ENCODE assay signal across 23 mouse cellular contexts in the genomic region with DNA sequence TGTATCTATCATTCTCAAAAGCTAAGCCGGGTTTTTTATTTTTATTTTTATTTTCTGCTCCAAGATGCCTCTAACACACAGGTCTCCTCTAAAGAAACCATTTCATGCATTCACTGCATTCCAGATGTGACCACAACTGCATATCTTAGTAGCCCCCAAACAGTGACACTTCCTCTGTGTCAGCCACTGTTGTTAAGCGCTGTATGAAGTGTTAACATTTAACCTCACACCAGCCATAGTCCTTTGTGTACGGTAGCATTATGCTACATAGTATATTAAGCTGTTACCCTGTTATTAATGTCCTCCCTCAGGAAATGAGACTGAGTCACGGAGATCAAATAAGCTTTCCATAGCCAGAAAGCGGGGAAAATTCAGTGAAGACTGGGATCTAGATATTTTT.
DNase-seq lines count a peak whose midpoint lies in the region; ATAC-seq and TF ChIP-seq lines count a peak whose summit lies in the region.
"Had no signal": no experiment of that assay in that cellular context is flagged by ENCODE, and none has a peak within 500 bp of the region (broad histone marks: within the 10 kb centered on the region; RNA-seq: fewer than 3 reads in every experiment).

No protein-coding gene starts in this region.

- no peaks in the 10 kb centered on the region for H3K27me3 ChIP-seq in kidney, embryonic 16.5 days (ENCODE audit: insufficient read depth, low read length)
- no peaks in the 10 kb centered on the region for H3K27me3 ChIP-seq in kidney, adult 2 months (replicated peaks; ENCODE audit: control insufficient read depth, insufficient read depth, low read length)
- H3K27me3 ChIP-seq in lung, embryonic 14.5 days (ENCODE audit: insufficient read depth, low read length) = no peaks in the 10 kb centered on the region
- H3K27me3 ChIP-seq in C2C12 (ENCODE audit: control insufficient read depth, insufficient read depth, insufficient read length) = no peaks in the 10 kb centered on the region
- H3K27me3 ChIP-seq in myocyte (ENCODE audit: control insufficient read depth, insufficient read depth, insufficient read length) = no peaks in the 10 kb centered on the region
- H3K27me3 ChIP-seq in intestine, postnatal 0 days (replicated peaks; ENCODE audit: control insufficient read depth, insufficient read depth, low read length) = no peaks in the 10 kb centered on the region
- H3K27me3 ChIP-seq: embryonic facial prominence, embryonic 12.5 days; forebrain, embryonic 13.5 days; forebrain, embryonic 15.5 days had no signal

- DNase-seq in kidney, adult 2 months = no peak
- peak; percentile 2 for DNase-seq in lung, embryonic 14.5 days
- DNase-seq in lung, adult 18-20 months = no peak
- DNase-seq in left cerebral cortex, postnatal 10 days (ENCODE audit: extremely low spot score in 1 of 2, low spot score in 2 of 2) = no peak
- DNase-seq: adrenal gland, adult 8-10 months; adrenal gland, postnatal 14 days; adrenal gland, postnatal 36 days; B cell, adult 2 months; cerebellum, adult 11-12 months; cerebellum, adult 2 months; cerebellum, adult 9-10 months; cerebellum, postnatal 10 days; cerebellum, postnatal 25 days; forebrain, postnatal 0 days had no signal

- H3K79me2 ChIP-seq in C2C12 (ENCODE audit: control insufficient read depth, insufficient read depth) (no peaks in the 10 kb centered on the region), myocyte (ENCODE audit: control insufficient read depth, insufficient read depth) (no peaks in the 10 kb centered on the region)

- no peaks in the 10 kb centered on the region for H3K4me1 ChIP-seq in kidney, embryonic 16.5 days (ENCODE audit: insufficient read depth, low read length)
- H3K4me1 ChIP-seq in kidney, adult 2 months (ENCODE audit: control insufficient read depth, insufficient read depth, low read length) = no peaks in the 10 kb centered on the region
- no peaks in the 10 kb centered on the region for H3K4me1 ChIP-seq in lung, embryonic 14.5 days (ENCODE audit: insufficient read depth)
- H3K4me1 ChIP-seq in intestine, postnatal 0 days (replicated peaks; ENCODE audit: control insufficient read depth, insufficient read depth, low read length) = no peaks in the 10 kb centered on the region
- H3K4me1 ChIP-seq: embryonic facial prominence, embryonic 10.5 days; embryonic facial prominence, embryonic 12.5 days had no signal

- no peaks in the 10 kb centered on the region for H3K36me3 ChIP-seq in kidney, embryonic 16.5 days (ENCODE audit: insufficient read depth, low read length)
- no peaks in the 10 kb centered on the region for H3K36me3 ChIP-seq in kidney, adult 2 months (ENCODE audit: control insufficient read depth, insufficient read depth, low read length)
- no peaks in the 10 kb centered on the region for H3K36me3 ChIP-seq in lung, embryonic 14.5 days (ENCODE audit: insufficient read depth)
- H3K36me3 ChIP-seq in C2C12 (ENCODE audit: control insufficient read depth, insufficient read depth) = no peaks in the 10 kb centered on the region
- H3K36me3 ChIP-seq in myocyte (ENCODE audit: control insufficient read depth, insufficient read depth) = no peaks in the 10 kb centered on the region
- H3K36me3 ChIP-seq in intestine, postnatal 0 days (ENCODE audit: control insufficient read depth, insufficient read depth) = no peaks in the 10 kb centered on the region
- H3K36me3 ChIP-seq: embryonic facial prominence, embryonic 10.5 days; embryonic facial prominence, embryonic 12.5 days; forebrain, embryonic 15.5 days had no signal

- no peak overlapping the region for H3K27ac ChIP-seq in kidney, embryonic 16.5 days (ENCODE audit: low read length)
- no peak overlapping the region for H3K27ac ChIP-seq in kidney, adult 2 months (ENCODE audit: insufficient read depth, low read depth, low read length)
- no peak overlapping the region for H3K27ac ChIP-seq in lung, embryonic 14.5 days (ENCODE audit: low read depth)
- no peak overlapping the region for H3K27ac ChIP-seq in intestine, postnatal 0 days (ENCODE audit: low read depth, low read length)
- H3K27ac ChIP-seq: embryonic facial prominence, embryonic 10.5 days; embryonic facial prominence, embryonic 12.5 days; forebrain, embryonic 13.5 days; forebrain, embryonic 15.5 days had no signal

- H3K79me3 ChIP-seq in C2C12 (ENCODE audit: low read depth) = no peaks in the 10 kb centered on the region

- 54% methylated on average over 5 of the region's 5 CpGs for WGBS in kidney, embryonic 16.5 days
- 63% methylated on average over 5 of the region's 5 CpGs for WGBS in kidney, adult 2 months
- WGBS in lung, embryonic 14.5 days = 54% methylated on average over 5 of the region's 5 CpGs
- 70% methylated on average over 5 of the region's 5 CpGs for WGBS in intestine, postnatal 0 days

- intact Hi-C loops in left cerebral cortex, postnatal 10 days (cut with DNase I) = no loop called here

- H3K4me3 ChIP-seq in kidney, embryonic 16.5 days (ENCODE audit: low read length) = no peak overlapping the region
- no peak overlapping the region for H3K4me3 ChIP-seq in kidney, adult 2 months (ENCODE audit: insufficient read depth, low read depth, low read length)
- no peak overlapping the region for H3K4me3 ChIP-seq in lung, embryonic 14.5 days (ENCODE audit: low read depth, low read length)
- no peak overlapping the region for H3K4me3 ChIP-seq in C2C12 (ENCODE audit: insufficient read depth, poor library complexity, severe bottlenecking)
- no peak overlapping the region for H3K4me3 ChIP-seq in myocyte
- no peak overlapping the region for H3K4me3 ChIP-seq in intestine, postnatal 0 days (ENCODE audit: low read depth, low read length)
- H3K4me3 ChIP-seq: embryonic facial prominence, embryonic 10.5 days; embryonic facial prominence, embryonic 12.5 days; forebrain, embryonic 13.5 days; forebrain, embryonic 15.5 days had no signal

- no peak overlapping the region for H3ac ChIP-seq in C2C12 (ENCODE audit: control insufficient read depth, insufficient read length, low read depth)
- no peak overlapping the region for H3ac ChIP-seq in myocyte (ENCODE audit: control insufficient read depth, insufficient read length)

- TF ChIP-seq POLR2A in kidney, adult 2 months (IDR thresholded peaks at IDR 0.05; ENCODE audit: low read depth, low read length) = no peak
- TF ChIP-seq POLR2A in myocyte (IDR thresholded peaks at IDR 0.05; ENCODE audit: insufficient read length, low read depth) = no peak

- H3K4me2 ChIP-seq in kidney, embryonic 16.5 days (replicated peaks; ENCODE audit: low read depth, low read length) = no peak overlapping the region
- H3K4me2 ChIP-seq in lung, embryonic 14.5 days = no peak overlapping the region
- H3K4me2 ChIP-seq in myocyte (ENCODE audit: low read depth) = peak overlapping the region; percentile 58
- H3K4me2 ChIP-seq in intestine, postnatal 0 days (replicated peaks; ENCODE audit: low read depth) = no peak overlapping the region
- H3K4me2 ChIP-seq: embryonic facial prominence, embryonic 12.5 days; forebrain, embryonic 13.5 days; forebrain, embryonic 15.5 days had no signal

- H3K9ac ChIP-seq in kidney, embryonic 16.5 days (replicated peaks; ENCODE audit: low read length) = no peak overlapping the region
- H3K9ac ChIP-seq in lung, embryonic 14.5 days = no peak overlapping the region
- H3K9ac ChIP-seq in intestine, postnatal 0 days (ENCODE audit: low read depth, low read length) = no peak overlapping the region
- H3K9ac ChIP-seq: embryonic facial prominence, embryonic 12.5 days; forebrain, embryonic 13.5 days; forebrain, embryonic 15.5 days; forebrain, postnatal 0 days had no signal

- ATAC-seq in kidney, embryonic 16.5 days (ENCODE audit: low FRiP score, low TSS enrichment) = peak; percentile 51; the same call in 1 of the 2 replicates
- ATAC-seq in lung, embryonic 14.5 days (ENCODE audit: insufficient read depth) = no peak
- ATAC-seq in intestine, postnatal 0 days = no peak
- ATAC-seq: activated CD4-positive, CD25-positive, alpha-beta regulatory T cell, adult 4 months; forebrain, embryonic 13.5 days; forebrain, embryonic 15.5 days; forebrain, postnatal 0 days had no signal

- no peaks in the 10 kb centered on the region for H3K9me3 ChIP-seq in kidney, embryonic 16.5 days (ENCODE audit: low read length)
- H3K9me3 ChIP-seq in lung, embryonic 14.5 days (ENCODE audit: low read depth, low read length) = no peaks in the 10 kb centered on the region
- H3K9me3 ChIP-seq in intestine, postnatal 0 days (ENCODE audit: control insufficient read depth) = no peaks in the 10 kb centered on the region
- H3K9me3 ChIP-seq: embryonic facial prominence, embryonic 10.5 days; embryonic facial prominence, embryonic 12.5 days; forebrain, embryonic 13.5 days; forebrain, embryonic 15.5 days had no signal

- TF ChIP-seq CTCF in kidney, adult 2 months (conservative IDR thresholded peaks at IDR 0.05; ENCODE audit: insufficient read depth, insufficient read length, low read depth, low read length) = no peak
- no peak for TF ChIP-seq CTCF in lung, embryonic 14.5 days (IDR thresholded peaks at IDR 0.05; ENCODE audit: low read depth)
- TF ChIP-seq CTCF in C2C12 (IDR thresholded peaks at IDR 0.05; ENCODE audit: control insufficient read depth, insufficient read depth, insufficient read length) = no peak
- TF ChIP-seq CTCF in intestine, postnatal 0 days (IDR thresholded peaks at IDR 0.05; ENCODE audit: low read depth) = no peak

TF ChIP-seq in C2C12, 6 proteins besides CTCF, POLR2A, EP300 and RAD21:
- TF ChIP-seq MAX (IDR thresholded peaks at IDR 0.05) (peak; percentile 47), MYOG (IDR thresholded peaks at IDR 0.05; ENCODE audit: control insufficient read depth, extremely low read depth, insufficient read length) (no peak)

TF ChIP-seq in myocyte, 11 proteins besides CTCF, POLR2A, EP300 and RAD21:
- TF ChIP-seq CEBPB (IDR thresholded peaks at IDR 0.05; ENCODE audit: insufficient read depth, poor library complexity, severe bottlenecking) (no peak), POLR2AphosphoS2 (IDR thresholded peaks at IDR 0.05; ENCODE audit: insufficient read length, low read depth) (no peak), TCF12 (IDR thresholded peaks at IDR 0.05; ENCODE audit: insufficient read depth, poor library complexity, severe bottlenecking) (no peak), MAX (IDR thresholded peaks at IDR 0.05; ENCODE audit: low read depth) (no peak), REST (IDR thresholded peaks at IDR 0.05; ENCODE audit: insufficient read depth, insufficient read length) (no peak), MYOG (IDR thresholded peaks at IDR 0.05; ENCODE audit: control insufficient read depth in 1 of 3, insufficient read depth in 1 of 3, insufficient read length in 2 of 3, low read depth in 2 of 3) (no peak)
